Mouse (Mus musculus) stomach, embryonic 15.5 days (tissue): ENCODE results near the gene Kifc5b. TPM values are rescaled to one million over a fixed set of nuclear protein-coding genes. Genes with fewer than 3 reads are reported as not detected.
"Not testable (repeated sequence)": the region's sequence is repeated elsewhere in the genome, so short reads cannot be mapped to it uniquely, and the experiment has no call there.

ENCODE experiments used
- ATAC-seq: fragments of 200-750 bp; cut with Nextera tagmentation; 2 replicates; pipeline ENCODE4 v1.8.0; 2017; ENCODE audit warnings: low read depth, moderate number of reproducible peaks, moderate TSS enrichment; ENCODE audit not compliant: insufficient read depth, low FRiP score
- H3K27ac ChIP-seq: fragments of 300-500 bp; sonication (generic); 2 replicates; pipeline ENCODE4 v1.5.1; 2015; ENCODE audit warnings: mild to moderate bottlenecking, inconsistent platforms
- H3K27me3 ChIP-seq: fragments of 300-500 bp; sonication (generic); replicated peaks from 2 replicates; pipeline ENCODE4 v1.6.1; 2015; ENCODE audit warnings: inconsistent platforms
- H3K36me3 ChIP-seq: fragments of 300-500 bp; sonication (generic); 2 replicates; pipeline ENCODE4 v1.6.1; 2015; ENCODE audit warnings: inconsistent platforms
- H3K4me1 ChIP-seq: fragments of 300-500 bp; sonication (generic); 2 replicates; pipeline ENCODE4 v1.6.1; 2015; ENCODE audit warnings: inconsistent platforms
- H3K4me2 ChIP-seq: fragments of 300-500 bp; sonication (generic); 2 replicates; pipeline ENCODE4 v1.6.1; 2015; ENCODE audit warnings: mild to moderate bottlenecking, inconsistent platforms
- H3K4me3 ChIP-seq: fragments of 300-500 bp; sonication (generic); replicated peaks from 2 replicates; pipeline ENCODE4 v1.5.1; 2015; ENCODE audit warnings: inconsistent platforms
- H3K9ac ChIP-seq: fragments of 300-500 bp; sonication (generic); 2 replicates; pipeline ENCODE4 v1.6.1; 2015; ENCODE audit warnings: inconsistent platforms
- H3K9me3 ChIP-seq: fragments of 300-500 bp; sonication (generic); 2 replicates; pipeline ENCODE4 v1.6.1; 2016; ENCODE audit warnings: inconsistent platforms
- WGBS: fragments of 180-500 bp; shearing (Covaris S2); methylation state at CpG from one replicate; pipeline ENCODE4 v1.1.7; 2015; 5-methylcytosine and 5-hydroxymethylcytosine counted together
- microRNA-seq: library from miRNA; unstranded; fragments of <30 nt; microRNA quantifications from one replicate; pipeline ENCODE4, GENCODE M21; 2016
- polyA plus RNA-seq: library from polyadenylated mRNA; unstranded; fragments of >200 nt; fragmentation: Nextera tagmentation; extraction: Ambion mirVana; gene quantifications from 2 replicates; pipeline ENCODE4 v1.2.1, GENCODE M21; 2015

The Kifc5b gene
- polyA plus RNA-seq, 1 experiment from 2014 or later: 6.1 TPM

DNA sequence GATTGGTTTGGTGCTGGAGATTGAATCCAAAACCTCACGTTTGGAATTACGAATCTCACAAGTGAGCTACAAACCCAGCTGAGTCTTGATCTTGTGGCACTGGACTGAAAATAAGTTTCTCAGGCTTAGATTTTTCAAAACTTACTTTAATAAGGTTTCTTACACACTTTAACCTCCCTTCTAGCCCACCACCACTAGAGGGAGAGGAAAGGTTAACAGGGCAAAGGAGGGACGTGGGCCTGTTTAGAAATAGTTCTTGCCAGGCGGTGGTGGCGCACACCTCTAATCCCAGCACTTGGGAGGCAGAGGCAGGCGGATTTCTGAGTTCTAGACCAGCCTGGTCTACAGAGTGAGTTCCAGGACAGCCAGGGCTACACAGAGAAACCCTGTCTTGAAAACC lies 60.5 kb downstream of the Kifc5b start:
- H3K36me3 ChIP-seq: peaks cover 28% of the 10 kb centered on the region

DNA sequence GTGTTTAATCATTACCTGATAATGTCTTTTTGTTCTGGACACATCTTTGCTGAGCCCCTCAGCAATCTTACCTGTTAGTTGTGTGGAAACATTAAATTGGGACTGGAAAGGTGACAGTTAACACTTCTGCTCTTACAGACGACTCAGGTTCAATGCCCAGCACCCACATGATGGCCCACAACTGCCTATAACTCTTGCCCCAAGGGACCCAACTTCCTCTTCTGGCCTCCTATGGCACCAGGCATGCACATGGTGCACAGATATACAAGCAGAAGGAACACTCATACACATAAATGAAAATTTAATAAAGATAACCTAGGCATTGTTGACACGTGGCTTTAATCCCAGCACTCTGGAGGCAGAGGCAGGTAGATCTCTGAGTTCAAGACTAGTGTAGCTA lies 62.5 kb downstream of the Kifc5b start:
- Histone ChIP-seq H3K27me3 (no peaks in the 10 kb centered on the region), H3K9ac (no peak overlapping the region), H3K36me3 (peaks cover 28% of the 10 kb centered on the region), H3K4me2 (no peak overlapping the region), H3K27ac (no peak overlapping the region), H3K4me1 (peaks cover 11% of the 10 kb centered on the region), H3K9me3 (no peaks in the 10 kb centered on the region), H3K4me3 (no peak overlapping the region)
- WGBS: 75% methylated on average over 2 of the region's 2 CpGs
- ATAC-seq: no peak

More for the DNA sequence above, 60.5 kb downstream of the Kifc5b start:
- WGBS: 87% methylated on average over 6 of the region's 6 CpGs
- not testable (repeated sequence) for H3K4me3 ChIP-seq, ATAC-seq, H3K4me2 ChIP-seq, H3K9me3 ChIP-seq, H3K9ac ChIP-seq, H3K27me3 ChIP-seq, H3K27ac ChIP-seq
- H3K4me1 ChIP-seq: peaks cover 21% of the 10 kb centered on the region

DNA sequence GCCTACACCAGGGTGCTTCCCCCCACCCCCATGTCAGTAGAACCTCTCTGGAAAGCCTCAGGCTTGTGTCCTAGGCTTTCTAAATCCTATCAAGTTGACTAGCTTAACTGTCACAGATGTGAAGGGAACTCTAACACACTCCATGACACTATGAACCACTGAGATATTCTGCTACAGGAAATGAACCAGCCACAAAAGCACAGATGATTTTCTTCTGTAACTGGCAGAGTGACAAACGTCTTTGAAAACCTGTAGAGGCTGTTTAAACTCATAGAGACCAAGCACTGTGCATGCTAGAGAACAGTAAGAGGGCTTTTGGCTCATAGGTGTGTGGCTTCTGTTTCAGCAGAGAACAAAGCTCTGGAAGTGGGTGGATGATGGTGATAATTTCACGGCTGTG lies 64.2 kb downstream of the Kifc5b start:
- Histone ChIP-seq H3K27ac (no peak overlapping the region), H3K27me3 (no peaks in the 10 kb centered on the region), H3K9ac (no peak overlapping the region), H3K9me3 (no peaks in the 10 kb centered on the region), H3K36me3 (peaks cover 25% of the 10 kb centered on the region), H3K4me3 (no peak overlapping the region), H3K4me2 (no peak overlapping the region), H3K4me1 (peaks cover 4% of the 10 kb centered on the region; the same call in 1 of the 2 replicates)
- WGBS: 46% methylated on average over 2 of the region's 2 CpGs
- ATAC-seq: no peak

Small RNA genes lying within 50 kb of the gene (microRNA-seq; reads per million reads assigned to microRNA genes)
- gene Gm27775: not detected
- not detected for gene Mir3083
- gene Mir6968: not detected

Other genes starting within 250 kb of the Kifc5b start
- gene Crebrf, start 201.4 kb upstream of the Kifc5b start, polyA plus RNA-seq: 8.1 and 10.1 TPM in 2 replicates
- gene Bnip1, start 136.0 kb upstream of the Kifc5b start, polyA plus RNA-seq: 42.9 and 45.5 TPM in 2 replicates
- gene Nkx2-5, start 72.1 kb upstream of the Kifc5b start, polyA plus RNA-seq: 9.2 and 15.4 TPM in 2 replicates
- 8.5 and 8.7 TPM in 2 replicates for gene Phf1, start 16.0 kb downstream of the Kifc5b start, polyA plus RNA-seq
- gene Cuta, start 22.5 kb downstream of the Kifc5b start, polyA plus RNA-seq: 179 and 191 TPM in 2 replicates
- 2.0 and 2.2 TPM in 2 replicates for gene Syngap1, start 24.2 kb downstream of the Kifc5b start, polyA plus RNA-seq
- 13.3 and 14.9 TPM in 2 replicates for gene Zbtb9, start 56.1 kb downstream of the Kifc5b start, polyA plus RNA-seq
- gene Bak1, start 111.9 kb downstream of the Kifc5b start, polyA plus RNA-seq: 4.6 and 5.7 TPM in 2 replicates
- 10.8 and 12.3 TPM in 2 replicates for gene Itpr3, start 140.2 kb downstream of the Kifc5b start, polyA plus RNA-seq
- 267 and 309 TPM in 2 replicates for gene Uqcc2, start 216.8 kb downstream of the Kifc5b start, polyA plus RNA-seq